Mouse (Mus musculus): ENCODE measurements around the gene B3galt5. TPM values are rescaled to one million over a fixed set of nuclear protein-coding genes. Genes with fewer than 3 reads are reported as not detected.
"Not testable (repeated sequence)": the region's sequence is repeated elsewhere in the genome, so short reads cannot be mapped to it uniquely, and the experiment has no call there.

B3galt5 gene
- polyA plus RNA-seq, 1 experiment: not detected

GRCm38 (mm10) chr16:96323166-96323565, 87.6 kb downstream of the B3galt5 start:
- TF ChIP-seq TAL1 (IDR thresholded peaks at IDR 0.05; ENCODE audit: low read length) (no peak), GATA1 (IDR thresholded peaks at IDR 0.05; ENCODE audit: low read length) (no peak)
- no peaks in the 10 kb centered on the region for H3K36me3 ChIP-seq (ENCODE audit: control insufficient read depth)
- no peak overlapping the region for H3K4me3 ChIP-seq (replicated peaks)
- no peaks in the 10 kb centered on the region; the same call in 1 of the 2 replicates for H3K4me1 ChIP-seq (ENCODE audit: control insufficient read depth)
- H3K27me3 ChIP-seq (ENCODE audit: control insufficient read depth): no peaks in the 10 kb centered on the region
- H3K9me3 ChIP-seq (ENCODE audit: control insufficient read depth, low read length): no peaks in the 10 kb centered on the region

GRCm38 (mm10) chr16:96326110-96326999, 90.8 kb downstream of the B3galt5 start:
- no peaks in the 10 kb centered on the region for H3K36me3 ChIP-seq (ENCODE audit: control insufficient read depth)
- H3K9me3 ChIP-seq (ENCODE audit: control insufficient read depth, low read length): no peaks in the 10 kb centered on the region
- no peaks in the 10 kb centered on the region; the same call in 1 of the 2 replicates for H3K4me1 ChIP-seq (ENCODE audit: control insufficient read depth)
- TF ChIP-seq GATA1 (IDR thresholded peaks at IDR 0.05; ENCODE audit: low read length) (no peak), TAL1 (IDR thresholded peaks at IDR 0.05; ENCODE audit: low read length) (no peak)
- H3K27me3 ChIP-seq (ENCODE audit: control insufficient read depth): no peaks in the 10 kb centered on the region
- no peak overlapping the region for H3K4me3 ChIP-seq (replicated peaks)

GRCm38 (mm10) chr16:96327251-96327650, 91.7 kb downstream of the B3galt5 start:
- H3K9me3 ChIP-seq (ENCODE audit: control insufficient read depth, low read length): not testable (repeated sequence)

GRCm38 (mm10) chr16:96339570-96339969, 104.0 kb downstream of the B3galt5 start:
- no peaks in the 10 kb centered on the region for H3K36me3 ChIP-seq (ENCODE audit: control insufficient read depth)
- H3K9me3 ChIP-seq (ENCODE audit: control insufficient read depth, low read length): no peaks in the 10 kb centered on the region
- no peaks in the 10 kb centered on the region for H3K27me3 ChIP-seq (ENCODE audit: control insufficient read depth)
- H3K4me3 ChIP-seq (replicated peaks): no peak overlapping the region
- no peaks in the 10 kb centered on the region for H3K4me1 ChIP-seq (ENCODE audit: control insufficient read depth)
- TF ChIP-seq TAL1 (IDR thresholded peaks at IDR 0.05; ENCODE audit: low read length) (no peak), GATA1 (IDR thresholded peaks at IDR 0.05; ENCODE audit: low read length) (no peak)

More at GRCm38 (mm10) chr16:96327251-96327650, 91.7 kb downstream of the B3galt5 start:
- not testable (repeated sequence) for H3K4me3 ChIP-seq (replicated peaks); H3K36me3 ChIP-seq (ENCODE audit: control insufficient read depth); H3K27me3 ChIP-seq (ENCODE audit: control insufficient read depth); H3K4me1 ChIP-seq (ENCODE audit: control insufficient read depth)

- no peak for TF ChIP-seq TAL1 (IDR thresholded peaks at IDR 0.05; ENCODE audit: low read length)
- no peak for TF ChIP-seq GATA1 (IDR thresholded peaks at IDR 0.05; ENCODE audit: low read length)
- Histone ChIP-seq H3K9me3 (ENCODE audit: control insufficient read depth, low read length) (no peaks in the 10 kb centered on the region), H3K27me3 (ENCODE audit: control insufficient read depth) (no peaks in the 10 kb centered on the region), H3K4me1 (ENCODE audit: control insufficient read depth) (no peaks in the 10 kb centered on the region), H3K36me3 (ENCODE audit: control insufficient read depth) (no peaks in the 10 kb centered on the region), H3K4me3 (replicated peaks) (no peak overlapping the region)
These were observed 105.7 kb downstream of the B3galt5 start for GRCm38 (mm10) chr16:96341269-96341668.

GRCm38 (mm10) chr16:96341945-96342344, 106.3 kb downstream of the B3galt5 start:
- Histone ChIP-seq H3K4me3 (replicated peaks) (no peak overlapping the region), H3K36me3 (ENCODE audit: control insufficient read depth) (no peaks in the 10 kb centered on the region), H3K9me3 (ENCODE audit: control insufficient read depth, low read length) (no peaks in the 10 kb centered on the region), H3K4me1 (ENCODE audit: control insufficient read depth) (no peaks in the 10 kb centered on the region), H3K27me3 (ENCODE audit: control insufficient read depth) (no peaks in the 10 kb centered on the region)
- TF ChIP-seq GATA1 (IDR thresholded peaks at IDR 0.05; ENCODE audit: low read length) (no peak), TAL1 (IDR thresholded peaks at IDR 0.05; ENCODE audit: low read length) (no peak)

- Histone ChIP-seq H3K4me1 (ENCODE audit: control insufficient read depth) (no peaks in the 10 kb centered on the region), H3K36me3 (ENCODE audit: control insufficient read depth) (no peaks in the 10 kb centered on the region), H3K4me3 (replicated peaks) (no peak overlapping the region), H3K9me3 (ENCODE audit: control insufficient read depth, low read length) (peaks cover 2% of the 10 kb centered on the region; the same call in 1 of the 2 replicates), H3K27me3 (ENCODE audit: control insufficient read depth) (no peaks in the 10 kb centered on the region)
- TF ChIP-seq GATA1 (IDR thresholded peaks at IDR 0.05; ENCODE audit: low read length) (no peak), TAL1 (IDR thresholded peaks at IDR 0.05; ENCODE audit: low read length) (no peak)
These were observed 109.5 kb downstream of the B3galt5 start for GRCm38 (mm10) chr16:96345117-96345516.

- Histone ChIP-seq H3K4me3 (replicated peaks) (no peak overlapping the region), H3K9me3 (ENCODE audit: control insufficient read depth, low read length) (peaks cover 2% of the 10 kb centered on the region; the same call in 1 of the 2 replicates)
- TF ChIP-seq TAL1 (IDR thresholded peaks at IDR 0.05; ENCODE audit: low read length) (no peak), GATA1 (IDR thresholded peaks at IDR 0.05; ENCODE audit: low read length) (no peak)
These were observed 112.5 kb downstream of the B3galt5 start for GRCm38 (mm10) chr16:96348070-96348469.

GRCm38 (mm10) chr16:96348766-96349165, 113.2 kb downstream of the B3galt5 start:
- H3K4me1 ChIP-seq (ENCODE audit: control insufficient read depth): no peaks in the 10 kb centered on the region
- no peaks in the 10 kb centered on the region for H3K36me3 ChIP-seq (ENCODE audit: control insufficient read depth)
- no peaks in the 10 kb centered on the region for H3K27me3 ChIP-seq (ENCODE audit: control insufficient read depth)
- H3K9me3 ChIP-seq (ENCODE audit: control insufficient read depth, low read length): peaks cover 2% of the 10 kb centered on the region; the same call in 1 of the 2 replicates
- H3K4me3 ChIP-seq (replicated peaks): no peak overlapping the region
- TF ChIP-seq GATA1 (IDR thresholded peaks at IDR 0.05; ENCODE audit: low read length) (no peak), TAL1 (IDR thresholded peaks at IDR 0.05; ENCODE audit: low read length) (no peak)

More at GRCm38 (mm10) chr16:96348070-96348469, 112.5 kb downstream of the B3galt5 start:
- H3K36me3 ChIP-seq (ENCODE audit: control insufficient read depth): no peaks in the 10 kb centered on the region
- no peaks in the 10 kb centered on the region for H3K4me1 ChIP-seq (ENCODE audit: control insufficient read depth)
- H3K27me3 ChIP-seq (ENCODE audit: control insufficient read depth): no peaks in the 10 kb centered on the region

All from erythroblast, embryonic 14.5 days (primary cell).